Comparison of ENCODE assay signal across 22 mouse cellular contexts in the genomic region with DNA sequence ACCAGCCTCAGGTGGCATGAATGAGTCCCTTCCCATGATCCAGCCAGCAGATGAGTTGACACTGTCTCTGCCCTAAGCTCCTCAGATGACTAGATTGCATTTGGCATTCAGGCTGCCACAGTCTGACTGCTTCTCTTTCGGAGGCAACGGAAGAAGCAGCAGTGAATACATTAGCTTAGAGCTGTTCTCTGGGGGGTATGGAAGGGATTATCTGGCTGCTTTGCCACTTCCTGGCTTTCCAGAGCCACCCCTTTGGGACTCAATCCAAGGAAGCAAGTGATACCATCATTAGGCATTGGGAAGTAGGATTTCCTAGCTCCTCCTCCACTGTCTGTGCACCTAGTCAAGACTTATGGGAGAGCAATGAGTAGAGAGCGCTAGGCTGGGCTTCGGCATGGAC.
DNase-seq lines count a peak whose midpoint lies in the region; ATAC-seq and TF ChIP-seq lines count a peak whose summit lies in the region.
"Had no signal": no experiment of that assay in that cellular context is flagged by ENCODE, and none has a peak within 500 bp of the region (broad histone marks: within the 10 kb centered on the region; RNA-seq: fewer than 3 reads in every experiment).

No protein-coding gene starts in this region.

- WGBS in forebrain, postnatal 0 days: 61% methylated on average over 4 of the region's 4 CpGs
- WGBS in forebrain, embryonic 13.5 days: 71% methylated on average over 4 of the region's 4 CpGs
- WGBS in lung, adult 2 months: 64% methylated on average over 4 of the region's 4 CpGs

- ATAC-seq in forebrain, postnatal 0 days: peak; percentile 80
- no peak for ATAC-seq in forebrain, embryonic 13.5 days
- no peak for ATAC-seq in erythroid progenitor cell, adult 5-6 weeks (replicated peaks; ENCODE audit: low FRiP score, poor library complexity, severe bottlenecking)
- ATAC-seq: activated CD4-positive, CD25-positive, alpha-beta regulatory T cell, adult 4 months; intestine, postnatal 0 days; lung, postnatal 0 days; midbrain, embryonic 13.5 days had no signal

- peak; percentile 58 for DNase-seq in forebrain, postnatal 0 days
- DNase-seq in lung, postnatal 10 days: peak; percentile 34
- no peak for DNase-seq in lung, adult 2 months
- peak; percentile 49 for DNase-seq in MN1 (ENCODE audit: low spot score)
- peak; percentile 29 for DNase-seq in brain, adult 2 months (ENCODE audit: low read depth, low spot score)
- DNase-seq in spleen, postnatal 10 days (ENCODE audit: low spot score in 2 of 2): no peak
- DNase-seq: adrenal gland, adult 8-10 months; B cell, adult 2 months; cerebellum, adult 9-11 months; gastrocnemius, adult 2 months; heart, postnatal 4 days; kidney, postnatal 4 days had no signal

- H3K27ac ChIP-seq in forebrain, postnatal 0 days (ENCODE audit: low read depth, low read length): peak overlapping the region; percentile 50; the same call in 1 of the 2 replicates
- H3K27ac ChIP-seq in forebrain, embryonic 13.5 days: no peak overlapping the region
- H3K27ac ChIP-seq: gastrocnemius, adult 2 months; limb, embryonic 15.5 days; liver, embryonic 15.5 days; midbrain, embryonic 13.5 days had no signal

- no peak for TF ChIP-seq POLR2A in lung, adult 2 months (IDR thresholded peaks at IDR 0.05; ENCODE audit: borderline replicate concordance, extremely low read depth, low read depth, low read length)

- H3K27me3 ChIP-seq in forebrain, postnatal 0 days (ENCODE audit: insufficient read depth, low read length): no peaks in the 10 kb centered on the region
- H3K27me3 ChIP-seq in forebrain, embryonic 13.5 days: no peaks in the 10 kb centered on the region
- H3K27me3 ChIP-seq: limb, embryonic 15.5 days; liver, embryonic 15.5 days; midbrain, embryonic 13.5 days had no signal

- H3K9ac ChIP-seq in forebrain, postnatal 0 days: no peak overlapping the region
- H3K9ac ChIP-seq in forebrain, embryonic 13.5 days: no peak overlapping the region
- H3K9ac ChIP-seq: limb, embryonic 15.5 days; liver, embryonic 15.5 days; midbrain, embryonic 13.5 days had no signal

- no peaks in the 10 kb centered on the region for H3K36me3 ChIP-seq in forebrain, postnatal 0 days (ENCODE audit: insufficient read depth)
- no peaks in the 10 kb centered on the region for H3K36me3 ChIP-seq in forebrain, embryonic 13.5 days (ENCODE audit: poor library complexity, severe bottlenecking)
- H3K36me3 ChIP-seq: G1E; limb, embryonic 15.5 days; liver, embryonic 15.5 days; midbrain, embryonic 13.5 days had no signal

- H3K4me1 ChIP-seq in forebrain, postnatal 0 days (ENCODE audit: insufficient read depth): peaks cover 8% of the 10 kb centered on the region; the same call in 1 of the 2 replicates
- H3K4me1 ChIP-seq in forebrain, embryonic 13.5 days: peaks cover 17% of the 10 kb centered on the region
- H3K4me1 ChIP-seq in lung, adult 2 months (ENCODE audit: control insufficient read depth, insufficient read depth, low read length): no peaks in the 10 kb centered on the region
- H3K4me1 ChIP-seq: liver, embryonic 15.5 days had no signal

- H3K4me3 ChIP-seq in forebrain, postnatal 0 days (ENCODE audit: low read depth, low read length): no peak overlapping the region
- H3K4me3 ChIP-seq in forebrain, embryonic 13.5 days: no peak overlapping the region
- no peak overlapping the region for H3K4me3 ChIP-seq in lung, adult 2 months (replicated peaks; ENCODE audit: extremely low read depth, low read depth, low read length)
- H3K4me3 ChIP-seq: gastrocnemius, adult 2 months; limb, embryonic 15.5 days; liver, embryonic 15.5 days; megakaryocyte, embryonic 14.5 days; midbrain, embryonic 13.5 days had no signal

- TF ChIP-seq CTCF in forebrain, postnatal 0 days (IDR thresholded peaks at IDR 0.05; ENCODE audit: low read depth): no peak
- no peak for TF ChIP-seq CTCF in lung, adult 2 months (IDR thresholded peaks at IDR 0.05; ENCODE audit: insufficient read depth, low read length)

- H3K9me3 ChIP-seq in forebrain, postnatal 0 days (ENCODE audit: low read length): no peaks in the 10 kb centered on the region
- no peaks in the 10 kb centered on the region for H3K9me3 ChIP-seq in forebrain, embryonic 13.5 days (replicated peaks)
- H3K9me3 ChIP-seq: limb, embryonic 15.5 days; liver, embryonic 15.5 days; megakaryocyte, embryonic 14.5 days; midbrain, embryonic 13.5 days had no signal

- H3K4me2 ChIP-seq in forebrain, postnatal 0 days (ENCODE audit: low read depth): no peak overlapping the region
- no peak overlapping the region for H3K4me2 ChIP-seq in forebrain, embryonic 13.5 days
- H3K4me2 ChIP-seq: limb, embryonic 15.5 days; liver, embryonic 15.5 days; midbrain, embryonic 13.5 days had no signal

Comparison
In these comparisons a context has a peak if more than half of its experiments do, and no peak if none do; other contexts are left out.
1. DNase-seq: peak in forebrain, postnatal 0 days (single experiment), lung, postnatal 10 days (single experiment), MN1 (single experiment) and brain, adult 2 months (single experiment); none in lung, adult 2 months (single experiment) and spleen, postnatal 10 days (0 of 2).